Mouse (Mus musculus): ENCODE measurements at regions not wholly inside any gene's neighbourhood (a gene's known extent, or its start where the extent isn't known, plus 50 kb on each side); places are given as distances from the start of the nearest gene placed in this dataset.

DNA sequence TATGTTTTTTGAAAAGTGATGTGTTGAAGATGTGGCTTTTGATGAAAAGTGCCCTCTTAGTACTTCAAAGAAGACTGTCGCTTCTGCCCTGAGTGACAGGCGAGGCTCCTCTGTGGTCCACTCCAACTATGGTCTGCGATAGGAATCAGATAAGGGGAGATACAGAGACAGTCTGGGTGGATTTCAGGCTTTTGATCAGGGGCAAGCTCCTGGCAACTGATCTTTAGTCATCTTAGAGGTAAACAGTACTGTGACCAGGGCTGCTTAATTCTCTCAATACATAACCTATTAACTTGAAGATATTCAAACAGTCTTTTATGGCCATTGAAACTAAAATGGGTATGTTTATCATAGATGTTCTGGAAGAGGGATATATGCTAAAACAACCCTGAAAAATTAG lies 335.6 kb upstream of the Arglu1 start:
- no peak overlapping the region for H3K27ac ChIP-seq
- TF ChIP-seq CTCF (IDR thresholded peaks at IDR 0.05), result no peak
- DNase-seq, result no peak
- H3K4me3 ChIP-seq, result no peak overlapping the region
- intact Hi-C loops (cut with DNase I), result no loop called here

DNA sequence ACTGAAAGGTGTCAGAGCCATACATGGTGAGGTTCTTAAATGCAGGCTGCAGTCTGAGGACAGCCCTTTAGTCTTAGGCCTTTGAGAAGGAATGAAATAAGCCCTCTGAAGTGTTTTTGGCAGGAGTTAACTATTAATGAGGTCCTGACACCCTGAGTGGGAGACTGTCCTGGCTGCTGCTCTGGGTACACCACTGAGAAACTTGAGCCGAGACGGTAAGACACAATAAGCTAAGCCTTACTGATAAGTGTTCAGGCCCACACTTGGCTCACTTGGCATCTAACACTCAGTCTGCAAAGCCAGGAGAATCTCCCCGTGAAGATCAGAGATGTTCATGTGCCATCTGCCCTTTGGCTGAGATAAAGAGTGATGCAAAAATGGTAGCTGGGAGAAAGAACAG lies 335.1 kb upstream of the Arglu1 start:
- Histone ChIP-seq H3K27ac (no peak overlapping the region), H3K4me3 (no peak overlapping the region)
- TF ChIP-seq CTCF (IDR thresholded peaks at IDR 0.05), result no peak
- DNase-seq, result no peak
- intact Hi-C loops (cut with DNase I), result no loop called here

DNA sequence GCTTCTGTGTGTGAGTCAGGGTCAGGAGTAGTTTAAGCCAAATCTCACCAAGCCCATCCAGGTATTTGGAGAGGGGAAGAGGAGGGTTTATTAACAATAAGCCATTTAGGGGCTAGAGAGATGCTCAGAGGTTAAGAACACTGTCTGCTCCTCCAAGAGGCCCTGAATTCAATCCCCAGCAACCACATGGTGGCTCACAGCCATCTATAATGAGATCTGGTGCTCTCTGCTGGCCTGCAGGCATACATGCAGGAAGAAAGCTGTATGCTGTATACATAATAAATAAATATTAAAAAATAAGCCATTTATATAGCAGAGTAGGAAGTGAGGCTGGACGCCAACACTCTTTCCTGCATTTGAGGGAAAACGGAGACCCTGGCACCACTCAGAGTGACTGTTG lies 330.4 kb upstream of the Arglu1 start:
- intact Hi-C loops (cut with DNase I), result no loop called here

DNA sequence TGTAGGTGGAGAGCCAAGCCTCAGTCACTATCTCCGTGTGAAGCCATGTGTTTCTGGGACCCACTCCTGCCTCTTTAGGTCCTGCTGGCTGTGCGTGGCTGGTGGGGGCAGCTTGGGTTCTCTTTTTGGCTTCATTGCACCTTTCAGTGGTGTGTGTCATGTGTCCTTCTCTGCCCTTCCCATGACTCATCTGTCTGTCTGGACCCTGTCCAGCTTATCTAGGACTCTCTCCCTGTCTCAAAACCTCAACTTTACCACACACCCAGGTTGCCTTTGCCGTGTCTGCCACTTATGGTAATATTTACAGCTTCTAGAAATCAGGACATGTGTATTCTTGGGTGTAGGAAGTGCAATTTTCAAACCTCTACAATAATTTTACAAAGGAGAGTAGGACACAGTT lies 329.9 kb upstream of the Arglu1 start:
- no peak overlapping the region for H3K27ac ChIP-seq
- no peak for TF ChIP-seq CTCF (IDR thresholded peaks at IDR 0.05)
- no peak overlapping the region for H3K4me3 ChIP-seq
- intact Hi-C loops (cut with DNase I), result no loop called here
- no peak for DNase-seq

More for the DNA sequence above, 330.4 kb upstream of the Arglu1 start:
- no peak overlapping the region for H3K27ac ChIP-seq
- H3K4me3 ChIP-seq, result no peak overlapping the region
- no peak for DNase-seq
- no peak for TF ChIP-seq CTCF (IDR thresholded peaks at IDR 0.05)

DNA sequence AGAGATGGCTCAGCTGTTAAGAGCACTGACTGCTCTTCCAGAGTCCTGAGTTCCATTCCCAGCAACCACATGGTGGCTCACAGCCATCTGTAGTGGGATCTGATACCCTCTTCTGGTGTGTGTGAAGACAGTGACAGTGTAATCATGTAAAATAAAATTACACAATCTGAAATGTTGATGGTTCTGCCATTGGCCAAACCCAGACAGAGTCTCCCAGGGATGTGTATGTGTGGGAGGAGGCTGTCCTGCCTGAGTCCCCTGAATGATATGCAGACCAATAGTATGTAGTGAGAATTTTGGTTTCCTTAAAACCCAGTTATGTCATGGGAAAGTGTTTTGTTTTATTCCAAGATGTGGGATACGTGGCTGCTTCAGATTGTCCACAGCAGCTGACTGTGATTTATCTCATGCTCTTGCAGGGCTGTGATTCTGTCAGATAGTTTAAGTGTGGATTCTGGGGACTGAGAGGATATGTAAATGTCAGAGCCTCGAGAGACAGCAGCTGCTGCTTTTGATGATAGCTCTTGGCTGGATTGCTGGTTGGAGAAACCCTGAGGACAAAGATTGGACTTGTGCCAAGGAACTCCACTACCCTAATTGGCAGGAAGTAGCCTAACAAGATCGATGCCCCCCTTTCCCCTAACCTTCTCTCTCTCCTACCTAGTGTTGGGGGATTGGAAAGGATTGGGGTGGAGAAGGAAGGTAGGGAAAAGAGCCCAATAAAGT lies 321.6 kb upstream of the Arglu1 start:
- H3K4me3 ChIP-seq, result no peak overlapping the region
- TF ChIP-seq CTCF (IDR thresholded peaks at IDR 0.05), result no peak
- no peak overlapping the region for H3K27ac ChIP-seq
- intact Hi-C loops (cut with DNase I), result no loop called here
- no peak for DNase-seq

DNA sequence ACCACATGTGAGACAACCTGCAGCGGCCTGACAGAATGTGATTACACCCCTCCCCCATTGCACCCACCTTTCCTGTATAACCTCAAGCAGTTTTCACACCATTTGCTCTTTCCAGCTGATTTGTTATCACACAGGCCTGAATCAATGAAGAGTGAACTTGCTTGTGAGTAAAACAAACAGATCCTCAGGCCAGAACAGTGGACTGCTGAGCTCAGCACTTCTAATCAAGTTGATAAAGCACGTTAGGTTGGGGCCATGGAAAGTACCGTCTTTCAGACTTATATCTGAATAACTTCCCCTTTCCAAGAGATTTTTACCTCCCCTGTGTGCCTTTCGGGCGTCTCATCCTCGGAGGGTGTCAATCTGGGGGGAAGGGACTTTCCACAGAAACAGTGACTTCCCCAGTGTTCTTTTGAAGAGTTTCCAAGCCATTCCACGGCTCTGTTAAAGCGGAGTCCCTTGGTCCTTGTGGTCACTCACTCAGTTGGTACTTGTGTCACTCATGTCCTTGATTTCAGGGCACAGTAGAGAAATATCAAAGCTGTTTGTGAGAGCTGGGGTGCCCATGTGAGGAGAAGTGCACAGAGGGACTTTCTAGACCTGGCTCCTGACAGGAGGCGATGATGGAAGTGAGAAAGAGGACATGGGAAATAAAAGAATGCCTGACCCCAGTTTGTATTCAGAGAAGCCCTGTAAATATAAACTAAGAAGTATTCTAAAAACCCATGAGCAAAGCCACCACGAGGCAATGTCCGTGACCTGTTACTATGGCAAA lies 317.9 kb upstream of the Arglu1 start:
- no peak overlapping the region for H3K4me3 ChIP-seq
- TF ChIP-seq CTCF (IDR thresholded peaks at IDR 0.05), result no peak
- intact Hi-C loops (cut with DNase I), result no loop called here
- DNase-seq, result no peak
- no peak overlapping the region for H3K27ac ChIP-seq

DNA sequence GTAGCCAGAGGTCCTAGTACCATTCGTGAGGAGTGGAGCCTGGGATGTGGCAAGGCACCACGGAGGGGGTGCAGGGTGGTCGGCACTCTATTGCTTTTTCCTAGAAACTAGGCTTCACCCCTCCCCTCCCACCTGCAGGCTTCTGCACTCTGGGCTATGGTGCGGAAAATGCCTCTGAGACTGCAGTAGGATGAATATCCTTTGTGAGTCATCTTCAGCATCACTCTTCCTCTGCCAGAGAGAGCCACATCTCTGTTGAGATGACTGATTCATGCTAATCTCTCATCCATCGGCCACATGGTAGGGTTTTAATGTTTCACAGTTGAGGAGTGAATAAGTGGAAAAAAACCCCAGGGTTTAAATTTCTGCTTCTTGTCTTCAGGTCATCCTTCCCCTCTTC lies 309.6 kb upstream of the Arglu1 start:
- intact Hi-C loops (cut with DNase I), result loop anchor here (10.0 kb wide), 1 partner anchor 175 kb away; no protein-coding TSS in a partner anchor
- no peak for DNase-seq
- TF ChIP-seq CTCF (IDR thresholded peaks at IDR 0.05), result no peak
- H3K4me3 ChIP-seq, result no peak overlapping the region
- H3K27ac ChIP-seq, result no peak overlapping the region

DNA sequence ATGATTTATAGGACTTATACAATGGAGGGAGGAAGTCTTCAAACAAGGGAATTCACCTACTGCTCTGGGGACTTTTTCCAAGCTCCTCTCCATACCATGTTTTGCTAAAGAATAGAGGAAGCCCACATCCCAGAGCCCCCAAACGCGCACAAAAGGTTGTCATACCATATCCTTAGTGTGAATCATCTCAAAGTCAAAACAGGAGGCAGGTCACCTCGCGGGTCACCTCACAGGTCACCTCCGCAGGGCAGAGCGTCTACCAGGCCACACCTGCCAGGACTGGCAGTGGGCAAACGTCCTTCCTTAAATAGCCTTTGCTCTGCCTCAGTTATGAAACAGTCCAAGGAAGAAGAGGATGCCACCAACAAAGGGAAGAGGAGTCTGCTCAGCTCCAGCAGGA lies 307.3 kb upstream of the Arglu1 start:
- DNase-seq, result no peak
- TF ChIP-seq CTCF (IDR thresholded peaks at IDR 0.05), result no peak
- intact Hi-C loops (cut with DNase I), result loop anchor here (10.0 kb wide), 1 partner anchor 177 kb away; no protein-coding TSS in a partner anchor
- H3K27ac ChIP-seq, result no peak overlapping the region
- H3K4me3 ChIP-seq, result no peak overlapping the region

DNA sequence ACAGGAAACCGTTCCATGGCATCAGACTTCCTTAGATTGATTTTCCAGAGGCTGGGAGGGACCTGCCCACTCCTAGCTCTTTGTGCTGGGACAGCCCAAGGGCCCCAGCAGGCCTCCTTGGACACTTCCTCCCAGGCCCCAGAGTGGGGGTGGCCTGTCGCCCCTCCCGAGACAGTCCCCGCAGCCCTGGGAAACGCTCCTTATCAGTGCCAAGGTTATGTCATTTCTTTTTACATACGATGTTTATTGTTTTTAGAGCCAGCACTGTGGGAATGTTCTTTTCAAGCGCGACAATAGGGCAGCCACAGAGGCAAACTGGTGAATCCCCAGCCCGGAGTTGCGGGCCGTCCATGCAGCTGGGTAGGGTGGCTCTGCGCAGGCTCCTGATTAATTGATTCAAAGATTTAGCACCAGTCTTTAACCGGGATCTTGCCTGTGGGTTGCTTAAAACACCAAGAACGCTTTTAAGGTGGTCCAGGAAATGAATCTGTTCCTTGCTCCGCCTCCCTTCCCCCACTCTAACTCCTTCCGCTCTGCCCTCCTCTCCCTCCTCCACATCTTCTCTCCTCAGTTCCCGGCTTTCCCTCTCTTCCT lies 304.4 kb upstream of the Arglu1 start:
- intact Hi-C loops (cut with DNase I), result loop anchor here (5.0 to 10.0 kb wide), 6 partner anchors 172 to 392 kb away; partner anchors contain the start of gene Efnb2

DNA sequence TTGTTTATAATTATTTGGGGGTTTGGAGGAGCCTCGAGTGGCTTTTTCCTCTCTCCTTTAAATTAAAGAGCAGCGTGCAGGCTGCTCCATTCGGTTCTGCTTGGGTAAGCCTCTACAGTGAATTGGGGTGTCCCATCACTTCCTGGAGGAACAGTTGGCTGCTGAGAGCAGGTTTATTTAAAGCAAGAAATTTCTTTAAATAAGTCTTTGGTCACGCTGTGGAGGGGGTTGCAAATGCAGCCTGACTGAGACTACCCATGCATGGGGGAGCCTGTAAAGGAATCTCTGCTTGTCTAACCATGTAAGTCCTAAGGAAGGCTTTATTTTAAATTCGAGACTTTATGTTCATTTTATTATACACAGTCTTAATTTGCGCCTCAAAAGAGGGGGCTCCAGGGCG lies 303.7 kb upstream of the Arglu1 start:
- intact Hi-C loops (cut with DNase I), result loop anchor here (5.0 to 10.0 kb wide), 6 partner anchors 172 to 392 kb away; partner anchors contain the start of gene Efnb2
- DNase-seq, result no peak
- peak overlapping the region; percentile 83 for H3K27ac ChIP-seq
- no peak for TF ChIP-seq CTCF (IDR thresholded peaks at IDR 0.05)
- peak overlapping the region; percentile 55; the same call in 1 of the 2 replicates for H3K4me3 ChIP-seq

More for the DNA sequence above, 304.4 kb upstream of the Arglu1 start:
- Histone ChIP-seq H3K27ac (peak overlapping the region; percentile 83), H3K4me3 (peak overlapping the region; percentile 55)
- TF ChIP-seq CTCF (IDR thresholded peaks at IDR 0.05), result no peak
- peak; percentile 50 for DNase-seq

DNA sequence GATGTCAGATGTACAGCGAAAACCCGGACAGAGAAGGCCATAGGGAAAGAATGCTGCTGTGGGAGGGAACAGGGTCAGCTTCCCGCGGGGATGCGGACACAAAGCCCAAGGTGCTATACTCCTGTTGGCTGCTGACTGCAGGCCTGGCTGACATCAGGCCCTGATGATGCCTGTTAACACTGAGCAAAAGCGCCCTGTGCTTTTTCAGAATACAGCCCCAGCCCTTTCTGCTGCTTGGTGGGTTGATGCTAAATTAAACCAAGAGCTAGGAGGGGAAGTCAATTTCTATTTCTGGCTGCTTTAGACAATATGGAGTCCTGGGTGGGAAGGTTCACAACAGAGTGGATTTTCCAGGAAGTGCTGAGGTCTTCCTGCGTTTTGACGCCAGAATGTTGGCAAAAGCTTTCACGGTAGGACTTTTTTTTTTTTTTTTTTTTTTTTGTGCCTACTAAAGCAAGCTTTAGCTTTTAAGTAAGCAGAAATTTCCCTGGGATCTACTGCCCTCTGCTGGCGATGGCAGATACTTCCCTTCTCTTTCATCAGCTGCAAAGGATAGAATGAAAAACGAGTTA lies 302.2 kb upstream of the Arglu1 start:
- peak; percentile 80 for DNase-seq
- Histone ChIP-seq H3K27ac (peak overlapping the region; percentile 83), H3K4me3 (peak overlapping the region; percentile 48)
- TF ChIP-seq CTCF (IDR thresholded peaks at IDR 0.05), result peak; percentile 79
- intact Hi-C loops (cut with DNase I), result loop anchor here (5.0 to 10.0 kb wide), 6 partner anchors 170 to 390 kb away; partner anchors contain the start of gene Efnb2

DNA sequence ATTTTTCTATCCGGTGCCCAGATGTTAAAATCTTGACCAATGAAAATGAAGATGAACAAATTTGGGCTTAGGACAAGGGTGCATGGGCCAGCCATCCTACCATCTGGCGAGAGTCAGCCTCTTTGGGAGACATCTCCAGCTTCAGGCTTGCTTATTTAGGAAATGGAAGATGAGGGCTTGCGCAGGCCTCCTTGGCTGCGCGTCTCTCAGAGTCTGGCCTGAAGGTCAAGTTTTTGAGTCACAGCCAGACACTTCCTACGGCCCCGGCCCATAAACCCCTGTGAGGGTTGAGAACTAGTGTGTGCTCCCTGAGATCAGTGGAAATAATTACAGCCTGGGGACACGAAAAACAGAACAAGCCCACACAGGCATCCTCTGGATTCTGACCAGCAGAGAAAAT lies 300.7 kb upstream of the Arglu1 start:
- no peak for TF ChIP-seq CTCF (IDR thresholded peaks at IDR 0.05)
- no peak overlapping the region for H3K4me3 ChIP-seq
- intact Hi-C loops (cut with DNase I), result loop anchor here (5.0 to 10.0 kb wide), 6 partner anchors 169 to 389 kb away; partner anchors contain the start of gene Efnb2
- DNase-seq, result peak; percentile 38
- H3K27ac ChIP-seq, result peak overlapping the region; percentile 83
